Mouse (Mus musculus): Measurements from ENCODE around the gene Snap23. TPM values are rescaled to one million over a fixed set of nuclear protein-coding genes. Genes with fewer than 3 reads are reported as not detected.

Snap23 gene
- polyA plus RNA-seq, 1 experiment from 2014 or later, result 22.7 TPM

DNA sequence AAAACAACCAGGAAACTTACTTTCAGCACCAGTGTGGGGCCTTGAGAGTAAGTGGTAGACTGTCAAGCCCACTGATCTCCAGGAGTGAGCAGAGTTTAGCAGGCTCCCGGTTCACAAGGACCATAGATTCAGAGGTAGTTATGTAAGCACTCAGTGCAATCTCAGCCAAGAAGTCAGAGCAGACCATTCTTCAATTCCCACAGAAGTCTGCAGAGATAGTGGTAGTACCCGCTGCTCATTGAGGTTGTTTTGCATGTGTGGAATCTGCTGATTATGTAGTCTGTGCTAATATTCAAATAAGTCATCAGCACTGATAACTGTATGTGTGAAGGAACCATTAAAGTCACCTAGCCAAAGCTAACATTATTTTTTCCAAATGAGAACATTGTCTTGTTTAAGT is 63.2 kb downstream of the Snap23 start:
- no peak for TF ChIP-seq EP300 (optimal IDR thresholded peaks at IDR 0.05)
- no peak overlapping the region for H3K27ac ChIP-seq (replicated peaks)
- H3K9ac ChIP-seq (ENCODE audit: low read length), result no peak overlapping the region
- no peaks in the 10 kb centered on the region for H3K27me3 ChIP-seq (ENCODE audit: control insufficient read depth, insufficient read depth, low read length)
- peak overlapping the region; percentile 66 for H3K4me2 ChIP-seq (replicated peaks; ENCODE audit: low read depth)
- DNase-seq (ENCODE audit: low spot score) (no peak), ATAC-seq (ENCODE audit: low FRiP score, low TSS enrichment) (no peak)
- no peaks in the 10 kb centered on the region for H3K4me1 ChIP-seq (replicated peaks; ENCODE audit: control insufficient read depth, insufficient read depth)
- 52% methylated on average over 2 of the region's 2 CpGs for WGBS
- no peaks in the 10 kb centered on the region for H3K9me3 ChIP-seq (ENCODE audit: control insufficient read depth, low read length)
- H3K36me3 ChIP-seq (ENCODE audit: control insufficient read depth, insufficient read depth, low read length), result 0 out of 2 replicates have a peak, but pooled peaks cover 5% of the 10 kb centered on the region
- no peak overlapping the region for H3K4me3 ChIP-seq (ENCODE audit: low read depth, low read length)

DNA sequence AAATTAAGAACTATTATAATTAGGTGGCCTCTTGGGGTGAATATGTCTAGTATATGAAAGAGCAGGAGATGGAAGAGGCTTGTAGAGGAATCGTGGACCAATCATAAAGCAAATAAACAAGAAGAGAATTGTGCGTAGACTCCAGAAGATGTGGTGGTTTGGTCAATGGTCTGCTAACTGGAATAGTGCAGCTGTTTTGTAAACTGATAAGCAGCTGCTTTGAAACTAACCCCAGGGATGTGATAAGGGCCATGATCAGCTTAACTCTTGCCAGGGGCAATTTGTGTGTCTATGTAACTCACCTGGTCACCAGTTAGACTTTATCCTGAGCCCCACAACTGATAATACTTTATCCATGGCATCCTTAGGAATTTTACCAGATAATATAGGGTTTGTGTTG is 64.0 kb downstream of the Snap23 start:
- H3K27me3 ChIP-seq (ENCODE audit: control insufficient read depth, insufficient read depth, low read length), result no peaks in the 10 kb centered on the region
- ATAC-seq (ENCODE audit: low FRiP score, low TSS enrichment) (no peak), DNase-seq (ENCODE audit: low spot score) (no peak)
- WGBS, result 70% methylated on average over 2 of the region's 2 CpGs
- H3K9ac ChIP-seq (ENCODE audit: low read length), result no peak overlapping the region
- H3K4me2 ChIP-seq (replicated peaks; ENCODE audit: low read depth), result no peak overlapping the region
- H3K9me3 ChIP-seq (ENCODE audit: control insufficient read depth, low read length), result no peaks in the 10 kb centered on the region
- TF ChIP-seq CTCF (IDR thresholded peaks at IDR 0.05; ENCODE audit: low read depth), result no peak
- TF ChIP-seq EP300 (optimal IDR thresholded peaks at IDR 0.05), result no peak
- H3K4me1 ChIP-seq (replicated peaks; ENCODE audit: control insufficient read depth, insufficient read depth), result no peaks in the 10 kb centered on the region
- no peak overlapping the region for H3K4me3 ChIP-seq (ENCODE audit: low read depth, low read length)
- H3K27ac ChIP-seq (replicated peaks), result no peak overlapping the region
- H3K36me3 ChIP-seq (ENCODE audit: control insufficient read depth, insufficient read depth, low read length), result 0 out of 2 replicates have a peak, but pooled peaks cover 5% of the 10 kb centered on the region

DNA sequence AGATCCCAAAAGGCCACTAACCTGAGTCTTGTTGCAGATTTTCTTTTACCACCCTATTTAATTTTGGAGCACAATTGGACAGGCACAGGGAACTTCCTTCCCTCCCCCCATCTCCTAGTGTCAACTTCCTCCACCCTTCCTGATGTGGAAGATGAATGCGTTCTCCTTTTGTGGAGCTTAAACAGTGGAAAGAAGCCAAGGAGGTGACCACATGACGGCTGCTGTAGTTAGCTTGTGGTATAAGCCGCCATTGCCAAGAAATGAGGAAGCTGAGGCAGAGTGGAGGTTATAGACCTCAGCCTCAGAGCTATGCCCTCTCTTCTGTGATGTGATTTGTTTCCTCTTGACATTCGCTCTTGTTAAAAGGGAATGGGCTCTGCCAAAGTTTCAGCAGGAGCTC is 64.5 kb downstream of the Snap23 start:
- DNase-seq (ENCODE audit: low spot score), result no peak
- ATAC-seq (ENCODE audit: low FRiP score, low TSS enrichment), result no peak
- no peaks in the 10 kb centered on the region for H3K27me3 ChIP-seq (ENCODE audit: control insufficient read depth, insufficient read depth, low read length)
- no peak overlapping the region for H3K4me2 ChIP-seq (replicated peaks; ENCODE audit: low read depth)
- H3K9me3 ChIP-seq (ENCODE audit: control insufficient read depth, low read length), result no peaks in the 10 kb centered on the region
- H3K4me3 ChIP-seq (ENCODE audit: low read depth, low read length), result no peak overlapping the region
- no peak for TF ChIP-seq CTCF (IDR thresholded peaks at IDR 0.05; ENCODE audit: low read depth)
- TF ChIP-seq EP300 (optimal IDR thresholded peaks at IDR 0.05), result no peak
- H3K27ac ChIP-seq (replicated peaks), result no peak overlapping the region
- WGBS, result 42% methylated on average over 4 of the region's 4 CpGs
- H3K4me1 ChIP-seq (replicated peaks; ENCODE audit: control insufficient read depth, insufficient read depth), result no peaks in the 10 kb centered on the region
- H3K9ac ChIP-seq (ENCODE audit: low read length), result no peak overlapping the region
- 0 out of 2 replicates have a peak, but pooled peaks cover 5% of the 10 kb centered on the region for H3K36me3 ChIP-seq (ENCODE audit: control insufficient read depth, insufficient read depth, low read length)

GRCm38 (mm10) chr2:120640835-120641234 is 73.4 kb downstream of the Snap23 start:
- WGBS, result 74% methylated on average over 8 of the region's 8 CpGs
- Histone ChIP-seq H3K36me3 (ENCODE audit: control insufficient read depth, insufficient read depth, low read length) (no peaks in the 10 kb centered on the region), H3K27ac (replicated peaks) (no peak overlapping the region), H3K9me3 (ENCODE audit: control insufficient read depth, low read length) (no peaks in the 10 kb centered on the region), H3K4me2 (replicated peaks; ENCODE audit: low read depth) (no peak overlapping the region), H3K4me3 (ENCODE audit: low read depth, low read length) (no peak overlapping the region), H3K9ac (ENCODE audit: low read length) (no peak overlapping the region), H3K27me3 (ENCODE audit: control insufficient read depth, insufficient read depth, low read length) (no peaks in the 10 kb centered on the region), H3K4me1 (replicated peaks; ENCODE audit: control insufficient read depth, insufficient read depth) (no peaks in the 10 kb centered on the region)
- ATAC-seq (ENCODE audit: low FRiP score, low TSS enrichment) (no peak), DNase-seq (ENCODE audit: low spot score) (no peak)
- TF ChIP-seq CTCF (IDR thresholded peaks at IDR 0.05; ENCODE audit: low read depth), result no peak
- TF ChIP-seq EP300 (optimal IDR thresholded peaks at IDR 0.05), result no peak

- Histone ChIP-seq H3K4me3 (ENCODE audit: low read depth, low read length) (no peak overlapping the region), H3K4me2 (replicated peaks; ENCODE audit: low read depth) (no peak overlapping the region), H3K36me3 (ENCODE audit: control insufficient read depth, insufficient read depth, low read length) (no peaks in the 10 kb centered on the region), H3K9ac (ENCODE audit: low read length) (no peak overlapping the region), H3K9me3 (ENCODE audit: control insufficient read depth, low read length) (no peaks in the 10 kb centered on the region), H3K4me1 (replicated peaks; ENCODE audit: control insufficient read depth, insufficient read depth) (no peaks in the 10 kb centered on the region), H3K27me3 (ENCODE audit: control insufficient read depth, insufficient read depth, low read length) (no peaks in the 10 kb centered on the region), H3K27ac (replicated peaks) (peak overlapping the region; percentile 56)
- WGBS, result 49% methylated on average over 7 of the region's 7 CpGs
- peak; percentile 73; the same call in 1 of the 2 replicates for ATAC-seq (ENCODE audit: low FRiP score, low TSS enrichment)
- peak; percentile 34 for DNase-seq (ENCODE audit: low spot score)
- TF ChIP-seq CTCF (IDR thresholded peaks at IDR 0.05; ENCODE audit: low read depth) (no peak), EP300 (optimal IDR thresholded peaks at IDR 0.05) (no peak)
These were observed 76.4 kb downstream of the Snap23 start for GRCm38 (mm10) chr2:120643836-120644235.

DNA sequence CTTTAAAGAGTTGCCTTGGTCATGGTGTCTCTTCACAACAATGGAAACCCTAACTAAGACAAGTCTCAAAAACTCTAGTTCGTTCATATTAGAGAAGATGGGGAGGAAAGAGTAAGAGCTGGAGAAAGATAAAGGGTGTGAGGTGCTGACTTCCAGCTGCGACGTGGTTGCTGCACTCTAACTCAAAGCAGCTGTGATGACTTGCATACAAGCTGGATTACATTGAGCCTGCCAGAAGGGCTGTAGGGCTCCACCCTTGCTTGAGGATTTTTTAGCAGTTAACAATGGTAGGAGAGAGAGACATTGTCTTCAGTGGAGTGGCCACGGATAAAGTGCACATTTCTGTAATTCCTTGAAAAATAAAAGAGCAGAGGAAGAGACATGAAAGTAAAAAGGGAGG is 79.3 kb downstream of the Snap23 start:
- DNase-seq (ENCODE audit: low spot score) (no peak), ATAC-seq (ENCODE audit: low FRiP score, low TSS enrichment) (no peak)
- no peaks in the 10 kb centered on the region for H3K9me3 ChIP-seq (ENCODE audit: control insufficient read depth, low read length)
- H3K4me2 ChIP-seq (replicated peaks; ENCODE audit: low read depth), result no peak overlapping the region
- H3K4me1 ChIP-seq (replicated peaks; ENCODE audit: control insufficient read depth, insufficient read depth), result no peaks in the 10 kb centered on the region
- TF ChIP-seq CTCF (IDR thresholded peaks at IDR 0.05; ENCODE audit: low read depth) (no peak), EP300 (optimal IDR thresholded peaks at IDR 0.05) (no peak)
- WGBS, result 44% methylated on average over 4 of the region's 4 CpGs
- H3K27ac ChIP-seq (replicated peaks), result no peak overlapping the region
- no peak overlapping the region for H3K4me3 ChIP-seq (ENCODE audit: low read depth, low read length)
- H3K27me3 ChIP-seq (ENCODE audit: control insufficient read depth, insufficient read depth, low read length), result no peaks in the 10 kb centered on the region
- no peak overlapping the region for H3K9ac ChIP-seq (ENCODE audit: low read length)
- no peaks in the 10 kb centered on the region for H3K36me3 ChIP-seq (ENCODE audit: control insufficient read depth, insufficient read depth, low read length)

Other genes starting within 250 kb of the Snap23 start
- gene Vps39, start 214.5 kb upstream of the Snap23 start, polyA plus RNA-seq (2015; fragmentation: Nextera tagmentation; extraction: Ambion mirVana), result 8.4 and 9.2 TPM in 2 replicates
- 6.8 and 7.8 TPM in 2 replicates for gene Ganc, start 163.8 kb upstream of the Snap23 start, polyA plus RNA-seq (2015; fragmentation: Nextera tagmentation; extraction: Ambion mirVana)
- 13.3 and 16.4 TPM in 2 replicates for gene Tmem87a, start 163.6 kb upstream of the Snap23 start, polyA plus RNA-seq (2015; fragmentation: Nextera tagmentation; extraction: Ambion mirVana)
- 0.40 and 0.90 TPM in 2 replicates for gene Capn3, start 111.7 kb upstream of the Snap23 start, polyA plus RNA-seq (2015; fragmentation: Nextera tagmentation; extraction: Ambion mirVana)
- gene Zfp106, start 3.8 kb upstream of the Snap23 start, polyA plus RNA-seq (2015; fragmentation: Nextera tagmentation; extraction: Ambion mirVana), result 16.8 and 22.7 TPM in 2 replicates
- gene Haus2, start 41.7 kb downstream of the Snap23 start, polyA plus RNA-seq (2015; fragmentation: Nextera tagmentation; extraction: Ambion mirVana), result 13.5 and 14.0 TPM in 2 replicates
- 13.6 and 14.2 TPM in 2 replicates for gene Lrrc57, start 41.8 kb downstream of the Snap23 start, polyA plus RNA-seq (2015; fragmentation: Nextera tagmentation; extraction: Ambion mirVana)
- gene Stard9, start 61.5 kb downstream of the Snap23 start, polyA plus RNA-seq (2015; fragmentation: Nextera tagmentation; extraction: Ambion mirVana), result 2.1 TPM in 2 replicates